Mouse (Mus musculus) right cerebral cortex, adult 18-20 months (tissue): ENCODE measurements around the gene Saa2.
A peak's percentile ranks its signal among the peaks of the same experiment; 100 is the strongest.
"Not testable (repeated sequence)": the region's sequence is repeated elsewhere in the genome, so short reads cannot be mapped to it uniquely, and the experiment has no call there.

Experiments
- DNase-seq: peaks from one replicate; pipeline ENCODE4 v3.0.0; 2022; ENCODE audit warnings: mixed read lengths

The Saa2 gene

GRCm38 (mm10) chr7:46751490-46751889, at the start of gene Saa2:
TSS of gene Saa2 (plus strand) at chr7:46751790.
- no peak for DNase-seq

DNA sequence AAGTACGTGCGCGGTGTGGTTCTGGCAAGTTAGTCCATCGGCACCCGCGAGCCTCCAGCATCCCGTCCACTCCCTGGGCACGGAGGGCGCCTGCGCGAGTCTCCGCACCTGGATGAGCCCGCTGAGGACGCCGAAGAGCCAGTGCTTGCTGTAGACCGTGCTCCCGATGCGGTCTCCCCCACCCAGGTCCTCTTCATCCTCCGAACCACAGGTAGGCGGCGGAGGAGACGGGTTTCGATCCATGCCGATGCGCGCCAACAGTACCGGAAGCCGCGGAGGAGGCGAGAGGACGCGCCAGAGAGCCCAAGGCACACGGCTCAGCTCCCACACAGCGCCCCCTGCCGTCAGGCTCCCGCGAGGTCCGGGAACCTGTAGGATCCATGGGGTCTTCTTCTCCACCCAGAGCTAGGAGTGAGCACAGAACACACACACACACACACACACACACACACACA, 41.2 kb upstream of the Saa2 start, which contains the start of gene Saal1:
Gene Saal1, minus strand, starts transcription at position 291 of the 455 bp plus-strand sequence.
- peak; percentile 81 for DNase-seq

- no peak for DNase-seq
These were observed 39.3 kb upstream of the Saa2 start for GRCm38 (mm10) chr7:46712250-46712649.

DNA sequence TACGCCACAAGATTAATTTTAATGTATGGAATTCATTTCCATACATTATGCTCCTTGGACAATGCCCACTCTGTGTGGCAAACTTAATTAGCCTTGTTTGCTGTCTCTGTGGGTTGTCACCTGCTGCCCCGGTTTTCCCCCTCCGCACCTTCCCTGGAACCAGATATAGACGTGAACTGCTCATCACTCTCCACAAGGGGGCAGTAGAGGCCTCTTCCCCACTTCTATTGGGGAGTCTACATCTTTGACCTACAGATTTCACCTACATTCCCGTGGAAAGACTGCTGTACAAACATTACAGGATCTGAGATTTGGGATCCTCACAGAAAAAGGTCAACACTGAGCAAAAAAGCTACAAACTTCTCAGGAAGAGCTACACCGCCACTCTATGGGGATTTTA, 37.1 kb upstream of the Saa2 start:
- DNase-seq: peak; percentile 60

DNA sequence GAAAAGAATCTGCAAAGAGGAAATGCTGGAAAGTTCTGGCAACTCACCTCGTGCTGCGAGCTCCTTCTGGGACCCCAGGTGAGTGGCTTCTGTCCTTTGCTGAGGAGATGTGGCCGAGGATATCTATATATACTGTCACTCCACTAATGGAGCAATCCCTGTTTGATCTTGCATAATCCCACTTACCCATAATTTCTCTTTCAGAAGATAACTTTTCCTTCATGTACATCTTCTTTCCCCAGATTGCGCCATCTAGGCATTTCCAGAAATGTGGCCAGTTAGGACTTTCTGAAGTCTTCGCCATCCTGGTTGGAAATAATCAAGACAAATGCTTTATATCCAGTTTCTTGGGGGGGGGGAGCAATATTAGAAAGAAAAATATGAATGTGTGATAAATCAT, 36.0 kb upstream of the Saa2 start, which contains the start of gene Saa3:
Gene Saa3, minus strand, starts transcription at position 101 of the 400 bp plus-strand sequence.
- DNase-seq: no peak

GRCm38 (mm10) chr7:46716897-46717296, 34.7 kb upstream of the Saa2 start:
- DNase-seq: peak; percentile 21

DNA sequence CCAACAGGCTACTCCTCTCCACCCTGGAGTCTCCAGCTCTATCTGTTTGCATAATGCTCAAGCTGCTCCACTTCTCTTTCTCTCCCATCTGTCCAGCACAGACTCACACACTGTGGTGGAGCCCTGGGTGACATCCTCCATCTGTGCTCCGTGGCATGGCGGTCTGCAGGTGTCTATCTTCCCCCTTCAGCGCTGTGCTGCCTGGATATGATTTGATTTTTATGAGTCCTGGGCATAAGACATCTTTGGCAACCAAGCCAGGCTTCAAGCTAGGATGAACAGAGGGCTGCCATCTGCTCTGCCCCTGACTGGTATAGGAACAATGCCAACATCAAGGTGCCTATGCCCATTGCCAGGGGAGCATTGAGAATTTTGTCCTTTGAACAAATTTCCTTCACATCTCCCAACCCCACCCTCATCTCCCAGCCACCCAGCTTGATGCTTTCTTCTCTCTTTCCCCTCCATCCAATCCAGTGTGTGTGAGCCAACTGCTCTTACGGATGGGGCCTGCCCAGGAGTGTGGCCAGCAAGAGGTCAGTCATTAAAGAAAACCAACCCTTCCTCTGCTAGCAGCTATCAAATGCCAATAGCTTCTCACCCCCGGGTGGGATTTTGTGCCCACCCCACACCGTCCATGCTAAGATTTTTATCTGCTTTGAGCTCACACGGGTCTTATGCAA, 32.9 kb upstream of the Saa2 start:
- no peak for DNase-seq

- DNase-seq: no peak
These were observed 32.1 kb upstream of the Saa2 start for GRCm38 (mm10) chr7:46719526-46719925.

- no peak for DNase-seq
These were observed 31.1 kb upstream of the Saa2 start for GRCm38 (mm10) chr7:46720460-46720859.

GRCm38 (mm10) chr7:46723354-46723753, 28.2 kb upstream of the Saa2 start:
- DNase-seq: no peak

DNA sequence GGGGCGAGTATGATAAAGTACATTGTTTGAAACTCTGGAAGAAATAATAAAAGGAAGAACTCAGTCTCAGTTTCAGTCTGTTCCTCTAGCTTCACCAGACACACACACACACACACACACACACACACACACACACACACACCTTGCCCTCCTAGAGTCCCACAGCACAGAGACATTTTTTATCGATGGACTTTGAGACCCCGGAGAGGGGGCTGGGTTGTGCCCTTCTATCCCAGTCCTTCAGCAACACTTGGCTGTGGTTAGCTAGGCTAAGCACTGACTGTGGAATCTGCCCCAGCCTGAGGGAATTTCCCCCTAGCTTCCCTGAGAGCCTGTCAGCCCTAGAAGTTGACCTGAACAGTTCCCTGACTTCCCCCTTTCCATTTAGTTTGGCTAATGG, 27.7 kb upstream of the Saa2 start:
- DNase-seq: no peak

GRCm38 (mm10) chr7:46724396-46724795, 27.2 kb upstream of the Saa2 start:
- DNase-seq: peak; percentile 39

DNA sequence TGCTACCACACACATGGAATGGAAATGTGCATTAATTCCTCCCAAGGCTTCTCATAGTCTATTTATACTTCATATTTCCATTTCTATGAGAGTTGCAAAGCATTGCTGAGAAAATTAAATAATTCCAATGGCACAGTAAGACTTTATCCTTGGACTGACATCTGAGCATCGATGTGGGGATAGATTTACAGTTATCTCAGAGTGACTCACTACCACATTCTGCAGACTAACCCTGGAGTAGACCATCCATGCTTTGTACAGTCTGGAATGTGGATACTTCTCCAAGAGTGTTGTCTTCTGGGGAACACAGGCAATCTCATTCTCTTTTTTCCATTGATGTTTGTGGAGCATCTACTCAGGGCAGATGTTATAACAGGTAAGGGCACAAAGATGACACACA, 24.0 kb upstream of the Saa2 start:
- DNase-seq: no peak

DNA sequence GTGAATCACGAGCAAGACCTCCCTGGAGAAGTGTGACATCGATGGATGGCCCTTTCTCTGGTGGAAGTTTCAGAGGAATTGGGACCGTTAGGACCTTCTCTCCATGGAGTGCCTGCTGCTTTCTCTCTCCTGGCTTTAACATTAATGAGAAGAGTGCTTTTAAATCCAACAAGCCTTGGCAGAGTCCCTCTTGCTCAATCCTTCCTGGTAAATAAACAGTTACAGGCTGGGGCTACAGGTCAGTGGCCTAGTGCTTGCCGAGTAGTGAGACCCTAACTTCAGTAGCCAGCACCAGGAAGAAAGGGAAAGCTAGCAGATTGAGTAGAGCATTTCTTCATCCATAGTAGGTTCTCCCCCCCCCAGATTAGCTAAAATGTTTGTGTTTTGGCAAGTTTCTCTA, 19.1 kb upstream of the Saa2 start, which contains the start of gene Saa4:
Gene Saa4, minus strand, starts transcription at position 146 of the 400 bp plus-strand sequence.
- DNase-seq: no peak

DNA sequence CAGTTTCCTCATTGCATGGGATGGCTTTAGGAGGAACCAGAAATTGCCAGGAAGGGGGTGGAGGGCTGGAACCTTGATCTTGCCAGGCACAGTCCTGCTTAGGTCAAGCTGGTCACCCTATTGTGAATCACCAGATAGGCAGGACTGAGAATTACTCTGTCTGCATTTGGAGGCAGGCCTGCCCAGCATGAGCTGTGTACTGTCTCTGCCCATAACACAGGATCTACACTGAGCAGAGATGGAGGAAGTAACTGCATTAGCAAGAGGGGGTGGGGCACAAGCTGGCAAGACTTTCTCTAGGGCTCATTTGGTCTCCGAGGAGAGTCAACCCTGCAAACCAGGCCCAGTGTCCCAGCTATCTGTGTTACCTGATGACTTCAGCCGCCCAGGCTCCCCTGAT, 16.6 kb upstream of the Saa2 start:
- no peak for DNase-seq

- no peak for DNase-seq
These were observed 12.8 kb upstream of the Saa2 start for GRCm38 (mm10) chr7:46738561-46739460.

DNA sequence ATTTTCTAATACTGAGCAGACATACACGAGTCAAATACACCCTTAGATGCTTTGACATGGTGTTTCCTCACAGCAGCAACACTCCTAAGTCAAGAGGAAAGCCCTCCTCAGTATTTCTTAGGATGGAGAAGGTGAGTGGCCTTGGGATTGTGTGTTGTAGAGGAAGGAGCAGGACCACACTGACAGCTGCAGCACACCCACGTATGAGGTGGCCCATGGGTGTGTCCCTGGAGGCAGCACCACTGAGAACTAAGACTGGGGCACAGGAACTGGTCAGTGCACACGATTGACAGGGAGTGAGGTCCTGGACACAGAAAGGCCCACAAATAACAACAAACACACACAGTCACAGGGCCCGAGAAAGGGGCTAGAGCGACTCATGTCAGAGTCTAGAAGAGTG, 11.5 kb upstream of the Saa2 start:
- DNase-seq: not testable (repeated sequence)

DNA sequence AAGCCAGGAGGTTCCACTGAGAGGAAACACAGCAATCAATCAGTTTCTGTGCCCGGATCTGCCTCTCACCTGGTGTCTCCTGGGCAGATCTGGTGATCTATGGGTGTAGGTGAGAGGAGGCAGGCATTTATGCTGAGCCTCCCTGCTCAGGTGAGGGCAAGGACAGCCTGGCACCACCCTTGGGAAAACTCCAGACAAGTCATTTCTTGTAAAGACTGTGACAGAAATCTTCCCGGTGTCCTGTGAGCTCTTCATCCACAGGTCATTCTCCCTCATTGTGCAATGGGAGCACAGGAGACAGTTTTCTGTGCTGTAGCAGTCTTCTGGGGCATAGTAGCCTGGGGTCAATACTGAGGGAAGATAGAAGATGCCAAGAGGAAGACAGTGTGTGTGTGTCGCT, 8.7 kb upstream of the Saa2 start, which contains the start of gene Saa1:
Gene Saa1, minus strand, starts transcription at position 101 of the 400 bp plus-strand sequence.
- not testable (repeated sequence) for DNase-seq

DNA sequence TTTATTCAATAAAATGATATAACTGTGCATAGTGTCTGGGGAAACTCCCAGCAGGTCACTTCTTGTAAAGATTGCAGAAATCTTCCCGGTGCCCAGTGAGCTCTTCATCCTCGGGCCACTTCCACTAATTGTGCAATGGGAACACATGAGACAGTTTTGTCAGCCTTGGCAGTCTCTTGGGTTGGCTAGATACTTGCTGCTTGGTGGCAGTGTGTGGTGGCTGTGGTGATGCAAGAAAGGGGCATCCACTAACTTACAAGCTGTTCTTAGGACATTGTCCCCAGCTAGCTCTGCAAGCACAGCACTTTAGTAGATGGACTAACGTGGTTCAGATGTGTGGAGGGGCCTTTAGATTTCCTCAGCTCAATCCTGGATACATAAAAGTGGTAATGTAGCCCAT, 5.8 kb upstream of the Saa2 start:
- DNase-seq: no peak

GRCm38 (mm10) chr7:46746381-46746780, 5.2 kb upstream of the Saa2 start:
- no peak for DNase-seq

DNA sequence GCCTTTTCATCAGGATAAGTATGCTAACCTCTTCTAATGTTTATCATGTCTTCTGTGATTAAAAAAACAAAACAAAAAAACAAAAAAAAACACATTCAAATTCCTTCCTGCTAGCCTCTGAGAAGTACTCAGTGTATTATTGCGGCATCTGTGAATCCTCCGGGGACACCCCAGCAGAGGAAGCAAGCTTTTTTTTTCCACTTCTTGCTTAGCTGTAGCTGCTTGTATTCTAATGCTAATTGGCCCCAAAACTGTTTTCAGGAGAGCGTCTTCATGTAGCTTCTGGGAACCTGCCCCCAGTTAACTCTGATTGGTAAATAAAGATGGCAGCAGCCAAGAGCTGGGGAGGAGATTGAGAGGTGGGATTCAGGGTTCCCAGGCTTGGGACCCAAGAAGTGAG, 3.1 kb upstream of the Saa2 start:
- DNase-seq: no peak

DNA sequence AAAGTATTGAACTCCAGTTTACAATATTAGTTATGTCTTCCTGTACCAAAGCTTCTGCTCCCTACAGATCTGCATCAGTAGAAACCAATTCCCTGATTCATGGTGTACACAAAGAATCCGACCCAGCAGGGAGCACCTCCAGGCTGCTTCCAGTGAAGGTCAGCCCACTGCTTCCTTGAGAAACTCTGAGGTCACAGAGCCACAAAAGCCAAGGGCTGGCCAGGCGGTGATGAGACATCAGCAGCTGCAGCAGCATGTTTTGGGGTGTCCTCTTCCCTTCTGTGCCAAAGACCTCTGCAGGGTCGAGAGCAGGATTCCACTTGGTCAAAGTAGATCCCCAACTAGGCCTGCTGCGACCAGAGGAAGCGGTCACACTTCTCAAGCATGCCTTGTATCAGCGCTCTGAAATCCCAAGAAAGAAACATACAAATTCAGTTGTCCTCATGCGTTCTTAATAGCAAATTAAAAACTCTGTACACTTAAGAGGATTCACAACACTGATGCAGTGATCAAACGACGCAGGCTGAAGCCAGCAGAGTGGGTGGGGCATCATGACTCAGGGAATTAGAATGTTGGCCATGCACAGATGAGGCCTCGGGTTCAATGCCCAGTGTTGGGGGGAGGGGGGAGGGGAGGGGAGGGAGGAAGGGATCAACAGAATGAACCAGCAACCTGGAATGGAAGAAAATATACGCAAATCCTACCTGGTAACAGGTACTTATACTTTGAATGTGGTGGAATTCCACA, 9.6 kb downstream of the Saa2 start:
- DNase-seq: no peak

GRCm38 (mm10) chr7:46762601-46763000, 11.0 kb downstream of the Saa2 start:
- no peak for DNase-seq
